Mouse (Mus musculus): ENCODE data around the gene Tsen34. TPM values are rescaled to one million over a fixed set of nuclear protein-coding genes. Genes with fewer than 3 reads are reported as not detected.

The Tsen34 gene
- 287 and 317 TPM in 2 replicates for polyA plus RNA-seq (2014; fragmentation: Nextera tagmentation; extraction: Ambion mirVana)

DNA sequence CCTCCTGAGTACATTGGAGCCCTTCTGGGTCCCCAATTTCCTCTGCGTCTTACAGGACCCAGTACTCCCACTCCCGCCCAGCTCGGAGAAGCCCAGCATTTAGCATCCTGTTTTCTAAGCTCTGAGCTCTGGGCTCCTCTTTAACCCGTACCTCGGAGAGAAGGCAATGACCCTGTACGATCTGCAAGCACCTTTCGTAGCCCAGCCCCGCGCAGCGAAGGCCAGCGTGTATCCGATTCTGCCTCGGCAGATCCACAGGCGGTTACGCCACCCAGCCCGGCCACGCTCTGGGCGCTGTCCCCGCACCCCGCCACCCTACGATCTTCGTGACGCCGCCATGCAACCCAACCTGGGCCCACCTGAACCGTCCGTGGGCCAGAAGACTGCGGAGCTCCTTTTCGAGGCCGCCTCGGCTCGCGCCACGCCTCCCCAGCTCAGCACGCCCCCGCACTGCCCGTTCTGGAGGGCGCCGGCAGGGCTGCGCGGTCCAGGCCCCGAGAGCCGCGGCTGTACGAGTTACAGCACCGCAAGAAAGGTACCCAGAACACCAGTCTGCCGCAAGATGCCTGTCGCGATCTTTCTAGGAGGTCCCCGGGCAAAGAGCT is at the start of gene Tsen34:
Gene Tsen34, plus strand, starts transcription at position 482 of the 605 bp plus-strand sequence.
- ATAC-seq (ENCODE audit: low FRiP score, low TSS enrichment): peak; percentile 63; the same call in 1 of the 2 replicates
- Histone ChIP-seq H3K4me2 (replicated peaks; ENCODE audit: low read depth, low read length) (peak within 1 kb of the TSS; percentile 81), H3K9ac (ENCODE audit: low read depth, low read length) (peak within 1 kb of the TSS; percentile 89), H3K9me3 (ENCODE audit: control insufficient read depth, low read length) (no peaks in the 10 kb centered on the region), H3K4me1 (ENCODE audit: control insufficient read depth, insufficient read depth, low read length) (peaks cover 15% of the 10 kb centered on the region), H3K36me3 (ENCODE audit: control insufficient read depth, insufficient read depth, low read length) (peaks cover 31% of the 10 kb centered on the region), H3K27me3 (ENCODE audit: control insufficient read depth, insufficient read depth, low read length) (no peaks in the 10 kb centered on the region), H3K27ac (ENCODE audit: low read depth, low read length) (peak within 1 kb of the TSS; percentile 94), H3K4me3 (ENCODE audit: low read length) (peak within 1 kb of the TSS; percentile 79)
- WGBS: under 1% methylated on average over 49 of the region's 49 CpGs

DNA sequence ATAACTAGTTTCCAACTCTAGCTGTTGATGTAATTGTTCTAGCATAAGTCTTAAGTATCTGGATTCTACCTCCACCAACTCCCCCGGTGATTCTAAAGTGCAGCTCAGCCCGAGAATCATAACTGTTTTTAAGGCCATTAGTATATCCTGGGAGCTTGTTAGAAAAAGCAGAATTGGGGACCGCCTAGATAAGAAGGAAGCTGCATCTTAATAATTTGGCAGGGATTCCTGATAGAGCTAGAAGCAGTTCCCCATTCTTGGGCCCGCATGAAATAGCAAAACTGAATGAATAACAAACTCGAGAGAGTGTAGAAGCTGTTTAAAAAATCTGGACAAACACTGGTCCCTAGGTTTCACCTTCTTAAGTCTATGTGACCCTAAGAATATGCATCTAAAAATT is 49.3 kb upstream of the Tsen34 start:
- Histone ChIP-seq H3K9me3 (ENCODE audit: control insufficient read depth, low read length) (no peaks in the 10 kb centered on the region), H3K27me3 (ENCODE audit: control insufficient read depth, insufficient read depth, low read length) (no peaks in the 10 kb centered on the region), H3K4me3 (ENCODE audit: low read length) (no peak overlapping the region), H3K36me3 (ENCODE audit: control insufficient read depth, insufficient read depth, low read length) (peaks cover 46% of the 10 kb centered on the region), H3K9ac (ENCODE audit: low read depth, low read length) (0 out of 2 replicates have a peak overlapping the region, but pooled peaks have one; percentile 47), H3K27ac (ENCODE audit: low read depth, low read length) (no peak overlapping the region), H3K4me2 (replicated peaks; ENCODE audit: low read depth, low read length) (peak overlapping the region; percentile 54), H3K4me1 (ENCODE audit: control insufficient read depth, insufficient read depth, low read length) (peaks cover 24% of the 10 kb centered on the region)
- 71% methylated on average over 5 of the region's 5 CpGs for WGBS
- ATAC-seq (ENCODE audit: low FRiP score, low TSS enrichment): no peak

DNA sequence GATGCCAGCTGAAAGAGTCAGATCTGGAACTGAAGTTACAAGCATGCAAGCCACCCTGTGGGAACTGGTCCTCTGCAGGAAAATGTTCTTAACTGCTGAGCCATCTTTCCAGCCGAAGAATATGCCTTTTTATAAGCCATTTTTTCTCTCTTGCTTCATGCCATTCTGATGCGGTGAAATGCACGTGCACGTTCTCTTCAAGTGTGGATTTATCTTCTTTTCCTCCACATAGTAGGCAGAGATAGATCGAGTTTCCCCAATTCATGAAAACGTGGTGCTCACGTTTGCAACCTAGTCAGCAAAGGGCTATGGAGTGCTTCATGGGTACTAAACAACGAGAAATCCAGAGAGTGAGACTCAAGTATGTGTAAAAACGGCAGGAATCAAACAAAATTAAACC is 48.8 kb upstream of the Tsen34 start:
- peak overlapping the region; percentile 54 for H3K4me2 ChIP-seq (replicated peaks; ENCODE audit: low read depth, low read length)
- no peaks in the 10 kb centered on the region for H3K27me3 ChIP-seq (ENCODE audit: control insufficient read depth, insufficient read depth, low read length)
- H3K4me1 ChIP-seq (ENCODE audit: control insufficient read depth, insufficient read depth, low read length): peaks cover 24% of the 10 kb centered on the region
- 26% methylated on average over 9 of the region's 9 CpGs for WGBS
- H3K36me3 ChIP-seq (ENCODE audit: control insufficient read depth, insufficient read depth, low read length): peaks cover 46% of the 10 kb centered on the region
- H3K9ac ChIP-seq (ENCODE audit: low read depth, low read length): peak overlapping the region; percentile 47; the same call in 1 of the 2 replicates
- peak overlapping the region; percentile 43 for H3K4me3 ChIP-seq (ENCODE audit: low read length)
- H3K9me3 ChIP-seq (ENCODE audit: control insufficient read depth, low read length): no peaks in the 10 kb centered on the region
- no peak overlapping the region for H3K27ac ChIP-seq (ENCODE audit: low read depth, low read length)
- no peak for ATAC-seq (ENCODE audit: low FRiP score, low TSS enrichment)

DNA sequence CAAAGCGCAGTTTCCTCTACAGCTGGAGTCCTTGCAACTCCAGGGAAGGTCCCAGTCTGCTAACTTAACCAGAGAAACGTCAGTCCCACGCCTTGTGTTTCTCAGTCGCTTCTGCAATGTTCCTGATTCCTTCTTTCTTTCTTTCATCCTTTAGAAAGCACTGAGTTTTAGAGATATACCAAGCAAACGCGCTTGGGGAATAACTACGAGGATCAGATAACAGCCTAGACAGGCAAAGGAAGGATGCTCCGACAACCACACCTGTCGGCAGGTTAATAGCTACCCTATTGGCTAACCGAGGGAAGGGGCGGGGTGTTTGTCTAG is 48.4 kb upstream of the Tsen34 start:
- peak overlapping the region; percentile 30; the same call in 1 of the 2 replicates for H3K27ac ChIP-seq (ENCODE audit: low read depth, low read length)
- peak overlapping the region; percentile 43 for H3K4me3 ChIP-seq (ENCODE audit: low read length)
- no peak for ATAC-seq (ENCODE audit: low FRiP score, low TSS enrichment)
- no peaks in the 10 kb centered on the region for H3K27me3 ChIP-seq (ENCODE audit: control insufficient read depth, insufficient read depth, low read length)
- peaks cover 24% of the 10 kb centered on the region for H3K4me1 ChIP-seq (ENCODE audit: control insufficient read depth, insufficient read depth, low read length)
- H3K36me3 ChIP-seq (ENCODE audit: control insufficient read depth, insufficient read depth, low read length): peaks cover 42% of the 10 kb centered on the region
- H3K9ac ChIP-seq (ENCODE audit: low read depth, low read length): peak overlapping the region; percentile 47; the same call in 1 of the 2 replicates
- peak overlapping the region; percentile 54 for H3K4me2 ChIP-seq (replicated peaks; ENCODE audit: low read depth, low read length)
- no peaks in the 10 kb centered on the region for H3K9me3 ChIP-seq (ENCODE audit: control insufficient read depth, low read length)
- under 1% methylated on average over 11 of the region's 11 CpGs for WGBS

DNA sequence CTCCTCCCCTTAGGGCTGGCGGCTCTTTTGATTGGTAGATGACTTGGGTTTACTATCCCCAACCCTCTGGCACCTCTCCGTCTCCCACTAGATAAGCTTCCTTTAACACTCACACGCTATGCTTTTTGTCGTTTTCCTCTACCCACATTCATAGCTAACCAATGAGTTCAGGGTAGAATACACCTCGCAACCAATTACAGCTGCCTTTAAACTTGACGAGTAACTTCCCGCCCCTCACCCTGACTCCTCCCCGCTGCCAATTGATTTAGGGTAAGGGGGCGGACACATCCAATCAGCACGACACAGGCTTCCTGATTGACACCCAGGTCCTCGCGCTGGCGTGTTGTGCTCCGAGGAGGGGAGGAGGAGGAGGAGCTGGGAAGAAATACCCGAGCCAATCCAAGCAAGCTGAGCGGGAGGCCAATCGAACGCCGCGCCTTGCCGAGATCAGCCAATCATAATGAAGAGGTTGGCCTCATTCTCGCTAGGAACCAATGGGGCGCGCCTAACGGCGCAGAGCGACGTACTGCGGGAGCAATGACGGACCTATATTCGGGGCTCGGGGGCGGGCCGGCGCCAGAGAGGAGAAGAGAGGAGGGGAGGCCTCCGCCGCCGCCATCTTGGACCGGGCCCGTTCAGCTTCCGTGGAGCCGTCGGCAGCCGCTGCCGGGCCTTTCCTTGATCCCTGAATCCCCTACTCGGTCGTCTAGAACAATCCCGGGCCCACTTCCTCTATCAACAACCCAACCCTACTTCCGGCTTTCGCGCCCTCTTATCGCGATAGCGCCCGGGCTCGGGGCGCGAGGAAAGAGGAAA is 47.8 kb upstream of the Tsen34 start, which contains the start of gene Cnot3:
Gene Cnot3, plus strand, starts transcription at position 597 of the 816 bp plus-strand sequence.
- peak; percentile 99 for ATAC-seq (ENCODE audit: low FRiP score, low TSS enrichment)
- WGBS: under 1% methylated on average over 55 of the region's 58 CpGs

DNA sequence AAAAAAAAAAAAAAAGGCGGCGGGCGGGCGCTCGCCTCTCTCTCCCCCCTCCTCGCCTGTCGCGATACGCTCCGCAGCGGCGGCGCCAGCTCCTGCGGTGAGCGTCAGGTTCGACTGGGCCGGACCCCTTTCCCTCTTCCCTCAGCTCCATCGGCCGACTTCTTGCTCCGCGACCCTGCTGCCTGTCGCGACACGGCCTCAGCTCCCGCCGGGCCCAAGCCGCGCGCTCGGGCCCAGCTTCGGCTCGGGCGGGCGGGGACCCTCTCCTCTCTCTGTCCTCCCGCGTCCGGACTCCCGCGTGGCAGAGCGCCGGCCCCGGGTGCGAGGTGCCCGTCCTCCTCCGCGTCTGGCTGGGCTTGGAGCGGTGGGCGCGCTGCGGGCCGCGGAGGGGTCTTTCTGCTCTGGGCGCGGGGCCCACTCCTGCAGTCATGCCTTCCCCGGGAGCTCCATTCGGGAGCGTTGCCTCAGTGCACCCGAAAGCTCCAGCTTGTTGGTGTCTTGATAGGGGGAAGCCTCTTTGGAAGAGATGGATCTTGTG is 47.1 kb upstream of the Tsen34 start:
- peak overlapping the region; percentile 94 for H3K27ac ChIP-seq (ENCODE audit: low read depth, low read length)
- peak; percentile 0; the same call in 1 of the 2 replicates for ATAC-seq (ENCODE audit: low FRiP score, low TSS enrichment)
- no peaks in the 10 kb centered on the region for H3K9me3 ChIP-seq (ENCODE audit: control insufficient read depth, low read length)
- H3K36me3 ChIP-seq (ENCODE audit: control insufficient read depth, insufficient read depth, low read length): peaks cover 34% of the 10 kb centered on the region
- peak overlapping the region; percentile 98 for H3K4me3 ChIP-seq (ENCODE audit: low read length)
- H3K4me2 ChIP-seq (replicated peaks; ENCODE audit: low read depth, low read length): peak overlapping the region; percentile 85
- H3K27me3 ChIP-seq (ENCODE audit: control insufficient read depth, insufficient read depth, low read length): no peaks in the 10 kb centered on the region
- peaks cover 24% of the 10 kb centered on the region for H3K4me1 ChIP-seq (ENCODE audit: control insufficient read depth, insufficient read depth, low read length)
- WGBS: 1% methylated on average over 50 of the region's 58 CpGs
- H3K9ac ChIP-seq (ENCODE audit: low read depth, low read length): peak overlapping the region; percentile 100

More for the DNA sequence above, 47.8 kb upstream of the Tsen34 start, which contains the start of gene Cnot3:
- Histone ChIP-seq H3K4me2 (replicated peaks; ENCODE audit: low read depth, low read length) (peak within 1 kb of the TSS; percentile 85), H3K36me3 (ENCODE audit: control insufficient read depth, insufficient read depth, low read length) (peaks cover 36% of the 10 kb centered on the region), H3K27ac (ENCODE audit: low read depth, low read length) (peak within 1 kb of the TSS; percentile 94), H3K9me3 (ENCODE audit: control insufficient read depth, low read length) (no peaks in the 10 kb centered on the region), H3K9ac (ENCODE audit: low read depth, low read length) (peak within 1 kb of the TSS; percentile 100), H3K4me1 (ENCODE audit: control insufficient read depth, insufficient read depth, low read length) (peaks cover 24% of the 10 kb centered on the region), H3K27me3 (ENCODE audit: control insufficient read depth, insufficient read depth, low read length) (no peaks in the 10 kb centered on the region), H3K4me3 (ENCODE audit: low read length) (peak within 1 kb of the TSS; percentile 98)

DNA sequence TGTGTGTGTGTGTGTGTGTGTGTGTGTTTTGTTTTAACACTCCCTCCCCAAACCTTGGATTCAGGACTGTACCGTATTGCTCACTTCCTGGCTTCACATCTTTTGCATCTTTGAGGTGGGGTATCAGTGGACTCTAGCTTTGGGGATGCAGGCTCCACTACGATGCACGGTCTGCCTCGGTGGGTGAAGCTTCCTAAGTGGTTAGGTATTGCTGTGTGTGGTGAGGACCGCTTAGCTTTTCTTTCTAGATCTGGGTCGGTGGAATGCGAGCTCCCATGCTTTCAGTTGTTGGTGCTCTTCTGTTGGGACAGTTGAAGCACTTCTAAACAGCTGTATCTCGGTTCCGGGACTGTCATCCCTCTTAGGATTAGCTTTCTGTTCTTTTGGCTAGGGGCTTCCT is 46.5 kb upstream of the Tsen34 start:
- peak overlapping the region; percentile 98 for H3K4me3 ChIP-seq (ENCODE audit: low read length)
- H3K27ac ChIP-seq (ENCODE audit: low read depth, low read length): no peak overlapping the region
- no peaks in the 10 kb centered on the region for H3K27me3 ChIP-seq (ENCODE audit: control insufficient read depth, insufficient read depth, low read length)
- H3K4me2 ChIP-seq (replicated peaks; ENCODE audit: low read depth, low read length): peak overlapping the region; percentile 85
- H3K9ac ChIP-seq (ENCODE audit: low read depth, low read length): peak overlapping the region; percentile 100
- H3K36me3 ChIP-seq (ENCODE audit: control insufficient read depth, insufficient read depth, low read length): peaks cover 34% of the 10 kb centered on the region
- ATAC-seq (ENCODE audit: low FRiP score, low TSS enrichment): no peak
- H3K9me3 ChIP-seq (ENCODE audit: control insufficient read depth, low read length): no peaks in the 10 kb centered on the region
- peaks cover 24% of the 10 kb centered on the region for H3K4me1 ChIP-seq (ENCODE audit: control insufficient read depth, insufficient read depth, low read length)
- WGBS: 10% methylated on average over 9 of the region's 9 CpGs

DNA sequence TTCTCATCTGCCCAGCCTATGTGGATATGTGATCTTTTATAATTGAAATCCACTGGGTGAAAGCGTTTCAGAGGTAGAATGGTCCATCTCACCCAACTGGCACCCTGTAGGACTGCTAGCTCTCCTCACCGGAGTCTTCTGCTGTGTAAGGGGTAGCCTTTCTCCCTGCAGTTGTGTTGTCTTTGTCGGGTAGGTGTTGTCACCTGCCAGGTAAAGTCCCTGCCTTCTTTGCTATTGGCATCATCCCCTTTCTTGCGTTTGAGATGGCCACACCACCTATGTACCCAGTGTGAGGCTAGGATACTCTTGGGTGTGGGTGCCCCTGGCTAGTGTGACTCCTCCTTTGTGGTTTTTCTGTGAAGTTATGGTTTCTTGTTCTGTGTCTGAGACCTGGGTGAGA is 46.0 kb upstream of the Tsen34 start:
- Histone ChIP-seq H3K9me3 (ENCODE audit: control insufficient read depth, low read length) (no peaks in the 10 kb centered on the region), H3K4me1 (ENCODE audit: control insufficient read depth, insufficient read depth, low read length) (peaks cover 24% of the 10 kb centered on the region), H3K27ac (ENCODE audit: low read depth, low read length) (no peak overlapping the region), H3K4me3 (ENCODE audit: low read length) (peak overlapping the region; percentile 98), H3K27me3 (ENCODE audit: control insufficient read depth, insufficient read depth, low read length) (no peaks in the 10 kb centered on the region), H3K9ac (ENCODE audit: low read depth, low read length) (peak overlapping the region; percentile 100), H3K4me2 (replicated peaks; ENCODE audit: low read depth, low read length) (peak overlapping the region; percentile 85), H3K36me3 (ENCODE audit: control insufficient read depth, insufficient read depth, low read length) (peaks cover 34% of the 10 kb centered on the region)
- ATAC-seq (ENCODE audit: low FRiP score, low TSS enrichment): no peak
- WGBS: 65% methylated on average over 4 of the region's 4 CpGs

All from kidney, embryonic 14.5 days (tissue).